Mouse (Mus musculus): Measurements from ENCODE around the gene Ccdc134. TPM values are rescaled to one million over a fixed set of nuclear protein-coding genes. Genes with fewer than 3 reads are reported as not detected.

Ccdc134 gene
- total RNA-seq, 2 experiments from 2014 or later = 12.7 to 16.2 TPM

Other genes starting within 250 kb of the Ccdc134 start
- gene Polr3h, start 201.7 kb upstream of the Ccdc134 start, total RNA-seq (2021) = 10 to 100 TPM; 52.8 to 54.7 TPM
- gene Csdc2, start 191.2 kb upstream of the Ccdc134 start, total RNA-seq (2021) = 100 to 1,000 TPM; 131 to 136 TPM
- gene Pmm1, start 167.0 kb upstream of the Ccdc134 start, total RNA-seq (2021) = 100 to 1,000 TPM; 188 to 201 TPM
- not detected for gene 1700029P11Rik, start 147.4 kb upstream of the Ccdc134 start, total RNA-seq (2021)
- gene Xrcc6, start 140.1 kb upstream of the Ccdc134 start, total RNA-seq (2021) = 10 to 100 TPM; 29.1 to 30.2 TPM
- 100 to 1,000 TPM; 115 to 119 TPM for gene Desi1, start 94.1 kb upstream of the Ccdc134 start, total RNA-seq (2021)
- 10 to 100 TPM; 93.0 to 98.4 TPM for gene Snu13, start 80.3 kb upstream of the Ccdc134 start, total RNA-seq (2021)
- not detected for gene 4930407I10Rik, start 68.8 kb upstream of the Ccdc134 start, total RNA-seq (2021)
- under 1 TPM; 0.18 to 0.31 TPM for gene Mei1, start 57.9 kb upstream of the Ccdc134 start, total RNA-seq (2021)
- 100 to 1,000 TPM; 187 to 189 TPM for gene Srebf2, start 19.3 kb downstream of the Ccdc134 start, total RNA-seq (2021)
- 1 to 10 TPM; 2.5 to 3.1 TPM for gene Shisa8, start 84.9 kb downstream of the Ccdc134 start, total RNA-seq (2021)
- gene Tnfrsf13c, start 96.4 kb downstream of the Ccdc134 start, total RNA-seq (2021) = under 1 TPM; 0.36 to 0.41 TPM
- 1 to 10 TPM; 5.1 to 5.3 TPM for gene Cenpm, start 116.8 kb downstream of the Ccdc134 start, total RNA-seq (2021)
- gene 1500009C09Rik, start 124.5 kb downstream of the Ccdc134 start, total RNA-seq (2021) = 10 to 100 TPM; 89.4 to 94.8 TPM
- gene Sept3, start 147.0 kb downstream of the Ccdc134 start, total RNA-seq (2021) = 100 to 1,000 TPM; 583 to 613 TPM
- gene Wbp2nl, start 171.0 kb downstream of the Ccdc134 start, total RNA-seq (2021) = not detected
- gene Naga, start 211.0 kb downstream of the Ccdc134 start, total RNA-seq (2021) = 10 to 100 TPM; 38.2 to 39.3 TPM
- under 1 TPM; 0.39 to 0.45 TPM for gene Pheta2, start 211.0 kb downstream of the Ccdc134 start, total RNA-seq (2021)
- 100 to 1,000 TPM; 147 to 152 TPM for gene Smdt1, start 211.0 kb downstream of the Ccdc134 start, total RNA-seq (2021)
- 100 to 1,000 TPM; 203 to 221 TPM for gene Ndufa6, start 226.4 kb downstream of the Ccdc134 start, total RNA-seq (2021)